Mouse (Mus musculus) ES-E14 (cell line): Measurements from ENCODE around the gene Hoxc5. TPM values are rescaled to one million over a fixed set of nuclear protein-coding genes. Genes with fewer than 3 reads are reported as not detected.
A peak's percentile ranks its signal among the peaks of the same experiment; 100 is the strongest.

Experiments used
- DNase-seq: peaks from one replicate; pipeline ENCODE4 v3.0.0-alpha.2; 2013; ENCODE audit warnings: low read depth, low spot score
- H3K27ac ChIP-seq: 2 replicates; pipeline ENCODE4 v1.5.1; 2012; ENCODE audit warnings: low read depth, mild to moderate bottlenecking, low read length, moderate library complexity, mixed read lengths; ENCODE audit not compliant: poor library complexity, insufficient read depth, severe bottlenecking
- H3K36me3 ChIP-seq: 2 replicates; pipeline ENCODE4 v1.6.1; 2012; ENCODE audit warnings: mild to moderate bottlenecking, low read length, moderate library complexity, mixed read lengths; ENCODE audit not compliant: control insufficient read depth, poor library complexity, insufficient read depth, severe bottlenecking
- H3K4me1 ChIP-seq, 2 experiments: fragments of 150-350 bp in 1 of 2; sonication (generic) in 1 of 2; 2 replicates each; pipeline ENCODE4 v1.6.1; 2012; ENCODE audit warnings: low read length in 2 of 2, mild to moderate bottlenecking in 1 of 2, mixed read lengths in 1 of 2; ENCODE audit not compliant: control insufficient read depth in 2 of 2, insufficient read depth in 2 of 2, poor library complexity in 1 of 2
- H3K4me3 ChIP-seq, 2 experiments: fragments of 150-350 bp in 1 of 2; sonication (generic) in 1 of 2; 2 replicates each; pipeline ENCODE4 v1.5.1; 2012; ENCODE audit warnings: low read length in 2 of 2, low read depth in 1 of 2, mild to moderate bottlenecking in 1 of 2, mixed read lengths in 1 of 2; ENCODE audit not compliant: insufficient read depth in 1 of 2, poor library complexity in 1 of 2, severe bottlenecking in 1 of 2
- H3K9ac ChIP-seq: 2 replicates; pipeline ENCODE4 v1.6.1; 2012; ENCODE audit warnings: low read depth, mild to moderate bottlenecking, low read length, mixed read lengths; ENCODE audit not compliant: poor library complexity, insufficient read depth, severe bottlenecking
- H3K9me3 ChIP-seq: fragments of 150-350 bp; sonication (generic); 2 replicates; pipeline ENCODE4 v1.6.1; 2012; ENCODE audit warnings: low read depth, mild to moderate bottlenecking, low read length; ENCODE audit not compliant: control insufficient read depth, insufficient read depth
- CHD2 ChIP-seq: IDR thresholded peaks from 2 replicates; pipeline ENCODE4 v1.6.1; 2014; ENCODE audit warnings: mild to moderate bottlenecking, low read depth, low read length, inconsistent platforms
- HCFC1 ChIP-seq: IDR thresholded peaks from 2 replicates; pipeline ENCODE4 v1.6.1; 2012; ENCODE audit warnings: low read length, inconsistent platforms, borderline replicate concordance; ENCODE audit not compliant: insufficient read depth
- MAFK ChIP-seq: IDR thresholded peaks from 2 replicates; pipeline ENCODE4 v1.6.1; 2014; ENCODE audit warnings: mild to moderate bottlenecking, low read depth, low read length, inconsistent platforms; ENCODE audit not compliant: insufficient read depth
- ZC3H11A ChIP-seq: IDR thresholded peaks from 2 replicates; pipeline ENCODE4 v1.6.1; 2012; ENCODE audit warnings: low read depth, mild to moderate bottlenecking, inconsistent platforms, low read length, borderline replicate concordance
- ZNF384 ChIP-seq: IDR thresholded peaks from 2 replicates; pipeline ENCODE4 v1.6.1; 2012; ENCODE audit warnings: low read depth, low read length, inconsistent platforms
- in situ Hi-C, 2 experiments: fragments of 600-800 bp; cut with MboI; formaldehyde crosslinking; loops; one replicate each; pipeline ENCODE4 v1.15.1; 2025; ENCODE audit warnings: low sequenced_read_pairs in 2 of 2, inconsistent platforms in 1 of 2; ENCODE audit not compliant: unreplicated experiment in 2 of 2
- total RNA-seq: library from RNA; depleted of rRNA; stranded (reverse); fragments of 300-350 nt; gene quantifications from 2 replicates; pipeline ENCODE4 v1.2.3, GENCODE M21; 2012

Hoxc5 gene
- total RNA-seq, 1 experiment: 0.22 TPM

DNA sequence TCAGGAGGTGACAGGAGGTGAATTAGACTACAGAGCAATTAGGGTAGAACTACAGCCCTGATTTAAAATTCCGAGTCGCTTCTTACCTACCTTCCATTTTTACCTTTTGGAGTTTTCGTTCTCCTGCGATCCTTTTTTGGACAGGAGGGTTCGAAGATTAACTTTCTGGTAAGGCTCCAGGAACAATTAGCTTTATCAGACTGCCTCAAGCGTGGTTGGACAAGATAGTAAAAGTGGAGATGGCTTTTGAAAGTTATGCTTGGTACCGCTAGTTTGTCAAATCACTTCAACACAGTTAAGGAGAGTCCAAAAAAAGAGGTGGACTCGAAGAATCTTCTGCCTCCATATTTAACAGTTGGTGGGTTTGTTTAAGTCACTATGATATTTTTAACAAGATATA, 54.3 kb downstream of the Hoxc5 start:
- DNase-seq: no peak
- Histone ChIP-seq H3K9ac (no peak overlapping the region), H3K9me3 (no peaks in the 10 kb centered on the region), H3K27ac (no peak overlapping the region), H3K36me3 (no peaks in the 10 kb centered on the region), H3K4me1 (no peaks in the 10 kb centered on the region), H3K4me3 (no peak overlapping the region)
- TF ChIP-seq HCFC1 (no peak), CHD2 (no peak), ZNF384 (no peak), MAFK (no peak), ZC3H11A (no peak)
- in situ Hi-C loops: no loop called here

DNA sequence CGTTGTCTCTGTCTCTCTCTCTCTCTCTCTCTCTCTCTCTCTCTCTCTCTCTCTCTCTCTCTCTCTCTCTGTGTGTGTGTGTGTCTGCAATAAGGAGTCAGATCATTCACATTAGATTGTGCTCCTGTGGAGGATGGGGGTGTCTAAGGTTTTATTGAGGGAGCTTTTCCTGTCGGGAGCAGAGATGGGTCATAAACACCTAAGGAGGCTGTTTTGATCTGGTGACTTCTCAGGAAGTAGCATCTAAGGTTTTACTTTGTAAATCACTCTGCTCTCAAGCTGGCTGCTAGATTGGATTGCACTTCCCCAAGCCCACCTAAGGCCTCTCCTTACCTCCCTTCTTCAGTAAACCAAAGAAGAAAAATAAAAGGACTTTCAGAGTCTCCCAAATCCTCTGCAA, 56.9 kb downstream of the Hoxc5 start:
- Histone ChIP-seq H3K9me3 (no peaks in the 10 kb centered on the region), H3K9ac (no peak overlapping the region), H3K27ac (no peak overlapping the region), H3K36me3 (no peaks in the 10 kb centered on the region), H3K4me3 (no peak overlapping the region), H3K4me1 (no peaks in the 10 kb centered on the region)
- in situ Hi-C loops: no loop called here
- DNase-seq: no peak
- TF ChIP-seq ZC3H11A: no peak
- no peak for TF ChIP-seq HCFC1
- no peak for TF ChIP-seq MAFK
- no peak for TF ChIP-seq ZNF384
- TF ChIP-seq CHD2: no peak

DNA sequence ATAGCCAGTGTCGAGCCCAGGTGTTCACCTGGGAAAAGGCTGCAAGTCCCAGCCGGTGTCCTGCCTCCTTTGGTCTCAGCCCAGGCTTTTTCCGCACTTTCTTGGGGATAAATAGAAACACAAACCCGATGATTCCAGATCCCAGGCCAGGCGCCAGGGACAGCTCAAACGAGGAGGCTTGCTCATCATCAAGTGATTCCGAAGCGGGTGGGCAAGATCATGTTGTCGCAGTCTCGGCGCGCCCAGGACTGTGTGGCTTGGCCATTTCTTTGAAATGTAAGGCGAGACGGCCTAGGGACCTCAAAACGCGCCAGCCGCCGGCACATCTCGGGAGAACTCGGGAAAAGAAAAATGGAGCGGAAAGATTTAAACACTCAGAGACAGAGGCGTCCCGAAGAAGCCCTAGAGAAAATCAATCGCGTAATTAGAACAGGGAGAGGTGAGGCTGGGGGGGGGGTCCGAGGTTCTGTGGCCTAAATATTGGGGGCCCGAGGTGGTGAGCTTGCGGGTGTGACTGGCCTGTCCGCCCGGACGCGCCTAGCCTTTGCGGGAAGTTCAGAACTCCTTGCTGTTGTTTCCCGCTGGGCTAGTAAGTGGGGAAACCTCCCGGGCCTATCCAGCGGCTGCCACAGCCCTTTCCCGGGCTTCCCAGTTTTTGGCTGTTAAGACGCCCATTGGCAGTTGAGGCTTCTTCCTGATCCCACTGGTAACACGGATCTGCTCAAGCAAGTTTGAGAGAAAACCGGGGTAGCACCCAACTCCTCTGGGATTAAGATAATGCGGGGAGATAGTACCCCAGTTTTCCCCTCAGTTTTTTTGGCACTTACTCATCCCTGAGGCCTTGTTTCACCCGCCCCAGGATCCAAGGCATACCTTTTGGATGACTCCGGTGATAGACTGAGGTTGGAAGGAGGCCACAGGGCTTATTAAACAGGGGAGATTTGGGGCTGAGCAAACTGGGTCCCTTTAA, 60.3 kb downstream of the Hoxc5 start:
- no peaks in the 10 kb centered on the region for H3K36me3 ChIP-seq
- peak overlapping the region in 1 of 2 experiments; percentile 11; a peak in 1 of 4 replicates for H3K4me3 ChIP-seq
- no peak for TF ChIP-seq HCFC1
- TF ChIP-seq ZC3H11A: no peak
- TF ChIP-seq MAFK: no peak
- TF ChIP-seq ZNF384: no peak
- no peak for TF ChIP-seq CHD2
- H3K9ac ChIP-seq: 0 out of 2 replicates have a peak overlapping the region, but pooled peaks have one; percentile 4
- H3K27ac ChIP-seq: no peak overlapping the region
- in situ Hi-C loops: no loop called here
- no peak for DNase-seq
- H3K4me1 ChIP-seq: no peaks in the 10 kb centered on the region
- no peaks in the 10 kb centered on the region for H3K9me3 ChIP-seq

DNA sequence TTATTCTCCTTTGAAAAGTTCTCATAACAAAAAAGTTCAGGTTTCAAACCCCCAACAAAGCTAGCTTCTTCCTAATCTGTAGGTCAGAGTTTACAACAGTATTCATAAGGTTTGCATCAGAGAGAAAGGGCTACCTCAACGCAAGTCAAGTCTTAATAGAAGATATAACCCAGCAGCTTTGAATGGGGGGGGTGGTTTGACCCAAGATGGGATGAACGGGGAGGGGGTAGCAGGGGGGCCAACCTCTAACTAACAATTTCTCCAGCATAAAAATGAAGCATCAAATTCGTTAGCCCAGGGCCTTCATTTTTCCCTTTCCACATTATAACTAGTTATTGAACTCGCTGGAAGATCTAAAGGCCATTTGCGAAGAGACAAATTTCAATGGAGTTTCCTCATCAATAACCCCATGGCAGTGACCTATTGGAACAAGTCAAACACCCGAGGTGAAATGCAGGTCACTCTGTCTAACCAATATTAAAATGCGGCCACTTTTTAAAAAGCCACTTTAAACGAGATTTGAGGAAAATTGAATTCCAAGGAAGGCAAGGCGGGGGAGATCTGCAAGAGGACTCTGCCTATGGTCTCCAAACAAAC, 61.8 kb downstream of the Hoxc5 start:
- no peaks in the 10 kb centered on the region for H3K4me1 ChIP-seq
- H3K27ac ChIP-seq: no peak overlapping the region
- no peak overlapping the region for H3K9ac ChIP-seq
- no peak for TF ChIP-seq CHD2
- TF ChIP-seq HCFC1: no peak
- TF ChIP-seq ZNF384: no peak
- no peak for TF ChIP-seq MAFK
- no peak for TF ChIP-seq ZC3H11A
- H3K9me3 ChIP-seq: no peaks in the 10 kb centered on the region
- DNase-seq: no peak
- no peaks in the 10 kb centered on the region for H3K36me3 ChIP-seq
- H3K4me3 ChIP-seq: no peak overlapping the region
- in situ Hi-C loops: no loop called here
